Mouse (Mus musculus) small intestine, adult 2 months (tissue): ENCODE results near the gene Mad1l1. TPM values are rescaled to one million over a fixed set of nuclear protein-coding genes. Genes with fewer than 3 reads are reported as not detected.

Experiments
- H3K27ac ChIP-seq: fragments of 200-500 bp; 2 replicates; pipeline ENCODE4 v1.5.1; 2012; ENCODE audit warnings: low read depth, low read length, control low read depth, inconsistent platforms; ENCODE audit not compliant: insufficient read depth
- H3K27me3 ChIP-seq: fragments of 200-500 bp; 2 replicates; pipeline ENCODE4 v1.6.1; 2012; ENCODE audit warnings: mild to moderate bottlenecking, moderate library complexity, low read length, inconsistent platforms; ENCODE audit not compliant: control insufficient read depth, insufficient read depth
- H3K36me3 ChIP-seq: fragments of 200-500 bp; 2 replicates; pipeline ENCODE4 v1.6.1; 2012; ENCODE audit warnings: mild to moderate bottlenecking, low read length, control low read depth, inconsistent platforms; ENCODE audit not compliant: control insufficient read depth, insufficient read depth
- H3K4me1 ChIP-seq: fragments of 200-500 bp; 2 replicates; pipeline ENCODE4 v1.6.1; 2012; ENCODE audit warnings: low read length, inconsistent platforms, mixed read lengths; ENCODE audit not compliant: control insufficient read depth, insufficient read depth, insufficient read length
- H3K4me3 ChIP-seq: fragments of 200-500 bp; 2 replicates; pipeline ENCODE4 v1.5.1; 2012; ENCODE audit warnings: low read depth, mild to moderate bottlenecking, control low read depth, inconsistent platforms, low read length, moderate library complexity
- CTCF ChIP-seq: fragments of 200-500 bp; IDR thresholded peaks from 2 replicates; pipeline ENCODE4 v1.5.1; 2012; ENCODE audit warnings: low read depth, mild to moderate bottlenecking, control low read depth, inconsistent platforms, low read length, moderate library complexity, mixed read lengths; ENCODE audit not compliant: insufficient replicate concordance, insufficient read length; ENCODE audit errors: extremely low read depth
- POLR2A ChIP-seq: fragments of 200-500 bp; IDR thresholded peaks from 2 replicates; pipeline ENCODE4 v1.6.1; 2012; ENCODE audit warnings: low read depth, mild to moderate bottlenecking, control low read depth, inconsistent platforms, low read length, moderate library complexity
- WGBS: fragments of 180-500 bp; shearing (Covaris S2); methylation state at CpG from one replicate; pipeline ENCODE4 v1.1.7; 2018; 5-methylcytosine and 5-hydroxymethylcytosine counted together
- polyA plus RNA-seq: library from polyadenylated mRNA; depleted of rRNA; stranded (reverse); fragments of >200 nt; gene quantifications from 2 replicates; pipeline ENCODE4 v1.2.3, GENCODE M21; 2012

Mad1l1 gene
- polyA plus RNA-seq, 1 experiment, result 22.9 TPM

GRCm38 (mm10) chr5:140225881-140226280 lies 95.5 kb downstream of the Mad1l1 start:
- no peak overlapping the region for H3K4me3 ChIP-seq
- no peaks in the 10 kb centered on the region for H3K27me3 ChIP-seq
- 71% methylated on average over 2 of the region's 2 CpGs for WGBS
- H3K36me3 ChIP-seq, result no peaks in the 10 kb centered on the region
- no peak for TF ChIP-seq POLR2A
- TF ChIP-seq CTCF, result no peak
- H3K4me1 ChIP-seq, result no peaks in the 10 kb centered on the region
- no peak overlapping the region for H3K27ac ChIP-seq

- Histone ChIP-seq H3K27me3 (no peaks in the 10 kb centered on the region), H3K4me3 (no peak overlapping the region), H3K27ac (no peak overlapping the region), H3K36me3 (no peaks in the 10 kb centered on the region), H3K4me1 (no peaks in the 10 kb centered on the region)
- TF ChIP-seq CTCF (no peak), POLR2A (no peak)
- WGBS, result 88% methylated on average over 2 of the region's 2 CpGs
These were observed 96.2 kb downstream of the Mad1l1 start for GRCm38 (mm10) chr5:140225103-140225502.

- Histone ChIP-seq H3K36me3 (no peaks in the 10 kb centered on the region), H3K4me1 (no peaks in the 10 kb centered on the region), H3K4me3 (no peak overlapping the region), H3K27me3 (no peaks in the 10 kb centered on the region), H3K27ac (no peak overlapping the region)
- TF ChIP-seq CTCF (no peak), POLR2A (no peak)
- 91% methylated on average over 20 of the region's 20 CpGs for WGBS
These were observed 98.0 kb downstream of the Mad1l1 start for GRCm38 (mm10) chr5:140223070-140224053.

GRCm38 (mm10) chr5:140221016-140221650 lies 100.2 kb downstream of the Mad1l1 start:
- Histone ChIP-seq H3K27ac (no peak overlapping the region), H3K27me3 (no peaks in the 10 kb centered on the region), H3K4me3 (no peak overlapping the region), H3K36me3 (no peaks in the 10 kb centered on the region), H3K4me1 (no peaks in the 10 kb centered on the region)
- 64% methylated on average over 3 of the region's 3 CpGs for WGBS
- TF ChIP-seq POLR2A, result no peak
- no peak for TF ChIP-seq CTCF

GRCm38 (mm10) chr5:140219252-140219651 lies 102.1 kb downstream of the Mad1l1 start:
- WGBS, result 84% methylated on average over 1 of the region's 1 CpGs
- H3K4me1 ChIP-seq, result no peaks in the 10 kb centered on the region
- TF ChIP-seq CTCF (no peak), POLR2A (no peak)

GRCm38 (mm10) chr5:140217900-140218299 lies 103.5 kb downstream of the Mad1l1 start:
- Histone ChIP-seq H3K36me3 (no peaks in the 10 kb centered on the region), H3K4me3 (no peak overlapping the region), H3K4me1 (no peaks in the 10 kb centered on the region), H3K27me3 (no peaks in the 10 kb centered on the region), H3K27ac (no peak overlapping the region)
- TF ChIP-seq POLR2A (no peak), CTCF (no peak)
- 35% methylated on average over 2 of the region's 2 CpGs for WGBS

More at GRCm38 (mm10) chr5:140219252-140219651, 102.1 kb downstream of the Mad1l1 start:
- no peaks in the 10 kb centered on the region for H3K36me3 ChIP-seq
- no peaks in the 10 kb centered on the region for H3K27me3 ChIP-seq
- no peak overlapping the region for H3K27ac ChIP-seq
- H3K4me3 ChIP-seq, result no peak overlapping the region

- Histone ChIP-seq H3K4me3 (no peak overlapping the region), H3K36me3 (no peaks in the 10 kb centered on the region), H3K27ac (no peak overlapping the region), H3K27me3 (no peaks in the 10 kb centered on the region), H3K4me1 (no peaks in the 10 kb centered on the region)
- 79% methylated on average over 3 of the region's 3 CpGs for WGBS
- TF ChIP-seq POLR2A, result no peak
- no peak for TF ChIP-seq CTCF
These were observed 104.3 kb downstream of the Mad1l1 start for GRCm38 (mm10) chr5:140217083-140217482.
